Mouse (Mus musculus) kidney, embryonic 14.5 days (tissue): Measurements from ENCODE around the gene Supt6. TPM values are rescaled to one million over a fixed set of nuclear protein-coding genes. Genes with fewer than 3 reads are reported as not detected.

ENCODE experiments used
- ATAC-seq: fragments of 200-750 bp; cut with Nextera tagmentation; 2 replicates; pipeline ENCODE4 v1.8.0; 2017; ENCODE audit warnings: moderate number of reproducible peaks, mild to moderate bottlenecking, moderate TSS enrichment, moderate library complexity; ENCODE audit not compliant: low FRiP score, low TSS enrichment
- H3K27ac ChIP-seq: fragments of 300-500 bp; sonication (generic); 2 replicates; pipeline ENCODE4 v1.5.1; 2014; ENCODE audit warnings: low read depth, mild to moderate bottlenecking, low read length, moderate library complexity, mixed read lengths
- H3K27me3 ChIP-seq: fragments of 300-500 bp; sonication (generic); 2 replicates; pipeline ENCODE4 v1.6.1; 2014; ENCODE audit warnings: mild to moderate bottlenecking, low read length; ENCODE audit not compliant: control insufficient read depth, insufficient read depth
- H3K36me3 ChIP-seq: fragments of 300-500 bp; sonication (generic); 2 replicates; pipeline ENCODE4 v1.6.1; 2014; ENCODE audit warnings: low read length, mixed read lengths; ENCODE audit not compliant: control insufficient read depth, insufficient read depth
- H3K4me1 ChIP-seq: fragments of 300-500 bp; sonication (generic); 2 replicates; pipeline ENCODE4 v1.6.1; 2014; ENCODE audit warnings: low read length, mixed read lengths; ENCODE audit not compliant: control insufficient read depth, insufficient read depth
- H3K4me2 ChIP-seq: fragments of 300-500 bp; sonication (generic); replicated peaks from 2 replicates; pipeline ENCODE4 v1.6.1; 2014; ENCODE audit warnings: low read depth, mild to moderate bottlenecking, low read length
- H3K4me3 ChIP-seq: fragments of 300-500 bp; sonication (generic); 2 replicates; pipeline ENCODE4 v1.5.1; 2014; ENCODE audit warnings: mild to moderate bottlenecking, low read length
- H3K9ac ChIP-seq: fragments of 300-500 bp; sonication (generic); 2 replicates; pipeline ENCODE4 v1.6.1; 2014; ENCODE audit warnings: low read depth, mild to moderate bottlenecking, low read length, moderate library complexity
- H3K9me3 ChIP-seq: fragments of 300-500 bp; sonication (generic); 2 replicates; pipeline ENCODE4 v1.6.1; 2016; ENCODE audit warnings: low read length; ENCODE audit not compliant: control insufficient read depth
- WGBS: fragments of 180-500 bp; shearing (Covaris S2); extraction: QIAGEN DNeasy Blood & Tissue Kit; methylation state at CpG from one replicate; pipeline ENCODE4 v1.1.7; 2014; 5-methylcytosine and 5-hydroxymethylcytosine counted together
- polyA plus RNA-seq: library from polyadenylated mRNA; unstranded; fragments of >200 nt; fragmentation: Nextera tagmentation; extraction: Ambion mirVana; gene quantifications from 2 replicates; pipeline ENCODE4 v1.2.1, GENCODE M21; 2014

Gene Supt6
- polyA plus RNA-seq, 1 experiment from 2014 or later = 26.0 TPM

- ATAC-seq = no peak
- Histone ChIP-seq H3K9ac (peak overlapping the region; percentile 99; the same call in 1 of the 2 replicates), H3K4me3 (peak overlapping the region; percentile 100; the same call in 1 of the 2 replicates), H3K27ac (peak overlapping the region; percentile 89), H3K9me3 (no peaks in the 10 kb centered on the region), H3K4me2 (peak overlapping the region; percentile 75), H3K4me1 (peaks cover 34% of the 10 kb centered on the region), H3K36me3 (peaks cover 14% of the 10 kb centered on the region), H3K27me3 (no peaks in the 10 kb centered on the region)
- 40% methylated on average over 4 of the region's 4 CpGs for WGBS
Measured at GRCm38 (mm10) chr11:78166161-78166560, 79.6 kb downstream of the Supt6 start.

GRCm38 (mm10) chr11:78165761-78166109, 80.1 kb downstream of the Supt6 start:
- Histone ChIP-seq H3K4me2 (peak overlapping the region; percentile 75), H3K4me1 (peaks cover 34% of the 10 kb centered on the region), H3K27ac (peak overlapping the region; percentile 89), H3K4me3 (peak overlapping the region; percentile 100), H3K36me3 (peaks cover 18% of the 10 kb centered on the region), H3K9me3 (no peaks in the 10 kb centered on the region), H3K9ac (peak overlapping the region; percentile 99), H3K27me3 (no peaks in the 10 kb centered on the region)
- WGBS = 2% methylated on average over 16 of the region's 16 CpGs
- peak; percentile 24 for ATAC-seq

GRCm38 (mm10) chr11:78164924-78165760, 80.6 kb downstream of the Supt6 start, which contains the start of gene Traf4:
TSS of gene Traf4 (minus strand) at chr11:78165589.
- peak within 1 kb of the TSS; percentile 100 for H3K4me3 ChIP-seq
- peak within 1 kb of the TSS; percentile 99 for H3K9ac ChIP-seq
- ATAC-seq = peak; percentile 83
- H3K36me3 ChIP-seq = peaks cover 24% of the 10 kb centered on the region
- WGBS = under 1% methylated on average over 67 of the region's 78 CpGs
- H3K4me1 ChIP-seq = peaks cover 34% of the 10 kb centered on the region
- H3K4me2 ChIP-seq = peak within 1 kb of the TSS; percentile 75
- no peaks in the 10 kb centered on the region for H3K27me3 ChIP-seq
- no peaks in the 10 kb centered on the region for H3K9me3 ChIP-seq
- peak within 1 kb of the TSS; percentile 99 for H3K27ac ChIP-seq

- Histone ChIP-seq H3K4me1 (peaks cover 34% of the 10 kb centered on the region), H3K27me3 (no peaks in the 10 kb centered on the region)
Measured at GRCm38 (mm10) chr11:78164604-78164923, 81.2 kb downstream of the Supt6 start.

GRCm38 (mm10) chr11:78163681-78164603, 81.8 kb downstream of the Supt6 start:
- Histone ChIP-seq H3K27ac (peak overlapping the region; percentile 99), H3K9me3 (no peaks in the 10 kb centered on the region), H3K4me2 (peak overlapping the region; percentile 75), H3K36me3 (peaks cover 36% of the 10 kb centered on the region), H3K4me3 (peak overlapping the region; percentile 100), H3K27me3 (no peaks in the 10 kb centered on the region), H3K9ac (peak overlapping the region; percentile 99), H3K4me1 (peaks cover 31% of the 10 kb centered on the region)
- WGBS = under 1% methylated on average over 21 of the region's 22 CpGs
- peak; percentile 71 for ATAC-seq

More at GRCm38 (mm10) chr11:78164604-78164923, 81.2 kb downstream of the Supt6 start:
- Histone ChIP-seq H3K9me3 (no peaks in the 10 kb centered on the region), H3K4me2 (peak overlapping the region; percentile 75), H3K36me3 (peaks cover 30% of the 10 kb centered on the region), H3K4me3 (peak overlapping the region; percentile 100), H3K9ac (peak overlapping the region; percentile 99), H3K27ac (peak overlapping the region; percentile 99)
- WGBS = 1% methylated on average over 14 of the region's 14 CpGs
- ATAC-seq = no peak

- Histone ChIP-seq H3K36me3 (peaks cover 45% of the 10 kb centered on the region), H3K27ac (peak overlapping the region; percentile 99), H3K27me3 (no peaks in the 10 kb centered on the region), H3K4me3 (peak overlapping the region; percentile 100), H3K4me2 (peak overlapping the region; percentile 75), H3K4me1 (peaks cover 31% of the 10 kb centered on the region), H3K9me3 (no peaks in the 10 kb centered on the region), H3K9ac (peak overlapping the region; percentile 99)
- no peak; the same call in 1 of the 2 replicates for ATAC-seq
- WGBS = 49% methylated on average over 2 of the region's 2 CpGs
Measured at GRCm38 (mm10) chr11:78163045-78163444, 82.7 kb downstream of the Supt6 start.

- Histone ChIP-seq H3K4me1 (peaks cover 31% of the 10 kb centered on the region), H3K36me3 (peaks cover 50% of the 10 kb centered on the region)
Measured at GRCm38 (mm10) chr11:78162504-78162903, 83.3 kb downstream of the Supt6 start.

GRCm38 (mm10) chr11:78161968-78162367, 83.8 kb downstream of the Supt6 start:
- H3K9ac ChIP-seq = 0 out of 2 replicates have a peak overlapping the region, but pooled peaks have one; percentile 99
- H3K4me1 ChIP-seq = peaks cover 31% of the 10 kb centered on the region
- H3K27me3 ChIP-seq = no peaks in the 10 kb centered on the region
- 59% methylated on average over 4 of the region's 4 CpGs for WGBS
- H3K27ac ChIP-seq = 0 out of 2 replicates have a peak overlapping the region, but pooled peaks have one; percentile 9
- H3K4me3 ChIP-seq = no peak overlapping the region
- peaks cover 53% of the 10 kb centered on the region for H3K36me3 ChIP-seq
- H3K9me3 ChIP-seq = no peaks in the 10 kb centered on the region
- H3K4me2 ChIP-seq = peak overlapping the region; percentile 75
- no peak for ATAC-seq

More at GRCm38 (mm10) chr11:78162504-78162903, 83.3 kb downstream of the Supt6 start:
- Histone ChIP-seq H3K27ac (peak overlapping the region; percentile 99; the same call in 1 of the 2 replicates), H3K4me2 (peak overlapping the region; percentile 75), H3K4me3 (peak overlapping the region; percentile 100; the same call in 1 of the 2 replicates), H3K9ac (peak overlapping the region; percentile 99; the same call in 1 of the 2 replicates), H3K27me3 (no peaks in the 10 kb centered on the region), H3K9me3 (no peaks in the 10 kb centered on the region)
- WGBS = 39% methylated on average over 6 of the region's 6 CpGs
- ATAC-seq = no peak
